Mouse (Mus musculus): ENCODE results near the gene Rgl2. TPM values are rescaled to one million over a fixed set of nuclear protein-coding genes. Genes with fewer than 3 reads are reported as not detected.
A peak's percentile ranks its signal among the peaks of the same experiment; 100 is the strongest.

Rgl2 gene
- polyA plus RNA-seq, 1 experiment from 2014 or later, result 58.5 TPM

DNA sequence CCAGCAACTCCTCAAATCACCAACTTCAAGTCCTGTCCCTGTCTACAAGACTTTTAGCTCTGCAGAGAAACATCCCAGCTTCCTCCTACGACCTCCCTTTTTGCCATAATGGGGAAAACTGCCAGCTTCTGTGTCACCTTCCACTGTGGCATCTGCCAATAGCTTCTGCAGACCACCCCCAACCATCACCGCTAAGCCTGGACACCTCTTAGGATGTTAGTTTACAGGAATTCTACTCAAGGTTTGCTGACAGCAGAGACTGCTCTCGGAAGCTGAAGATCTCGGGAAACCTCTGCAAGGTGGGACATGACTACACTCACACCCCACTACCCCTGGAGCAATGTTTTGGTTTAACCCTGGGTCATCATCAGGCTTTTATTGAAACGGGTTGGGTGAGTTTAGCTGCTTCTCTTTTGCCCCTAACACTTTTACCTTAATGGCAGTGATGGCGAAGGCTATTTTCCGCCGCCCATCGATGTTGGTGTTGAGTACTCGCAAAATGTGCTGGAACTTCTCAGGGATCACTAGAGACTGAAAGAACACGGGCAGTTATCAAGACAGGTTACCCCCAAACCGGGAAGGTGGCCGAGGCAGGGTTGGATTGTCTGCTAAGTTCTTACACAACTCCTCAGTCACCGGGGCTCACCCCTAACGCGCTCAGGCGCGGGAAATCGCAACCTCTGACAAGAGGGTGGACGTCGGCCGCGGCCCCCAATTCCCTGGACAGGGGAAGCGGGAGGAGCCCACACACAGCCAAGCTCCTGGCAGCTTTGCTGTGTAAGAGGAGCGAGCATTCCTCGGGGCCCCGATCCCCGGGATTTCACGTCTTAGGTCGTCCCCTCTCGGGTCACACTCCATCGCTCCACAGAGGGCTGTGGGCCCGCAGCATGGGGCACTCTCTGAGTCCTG is 25.6 kb downstream of the Rgl2 start:
- H3K9ac ChIP-seq, result peak overlapping the region; percentile 95
- no peaks in the 10 kb centered on the region for H3K9me3 ChIP-seq
- peak overlapping the region; percentile 82 for H3K4me3 ChIP-seq
- H3K27me3 ChIP-seq, result no peaks in the 10 kb centered on the region
- WGBS, result under 1% methylated on average over 33 of the region's 33 CpGs
- peaks cover 55% of the 10 kb centered on the region for H3K36me3 ChIP-seq
- H3K4me1 ChIP-seq, result peaks cover 63% of the 10 kb centered on the region
- peak overlapping the region; percentile 84 for H3K4me2 ChIP-seq
- ATAC-seq (ENCODE audit: insufficient number of reproducible peaks, low FRiP score, low TSS enrichment, low read depth), result peak; percentile 2; the same call in 1 of the 2 replicates
- peak overlapping the region; percentile 94 for H3K27ac ChIP-seq

DNA sequence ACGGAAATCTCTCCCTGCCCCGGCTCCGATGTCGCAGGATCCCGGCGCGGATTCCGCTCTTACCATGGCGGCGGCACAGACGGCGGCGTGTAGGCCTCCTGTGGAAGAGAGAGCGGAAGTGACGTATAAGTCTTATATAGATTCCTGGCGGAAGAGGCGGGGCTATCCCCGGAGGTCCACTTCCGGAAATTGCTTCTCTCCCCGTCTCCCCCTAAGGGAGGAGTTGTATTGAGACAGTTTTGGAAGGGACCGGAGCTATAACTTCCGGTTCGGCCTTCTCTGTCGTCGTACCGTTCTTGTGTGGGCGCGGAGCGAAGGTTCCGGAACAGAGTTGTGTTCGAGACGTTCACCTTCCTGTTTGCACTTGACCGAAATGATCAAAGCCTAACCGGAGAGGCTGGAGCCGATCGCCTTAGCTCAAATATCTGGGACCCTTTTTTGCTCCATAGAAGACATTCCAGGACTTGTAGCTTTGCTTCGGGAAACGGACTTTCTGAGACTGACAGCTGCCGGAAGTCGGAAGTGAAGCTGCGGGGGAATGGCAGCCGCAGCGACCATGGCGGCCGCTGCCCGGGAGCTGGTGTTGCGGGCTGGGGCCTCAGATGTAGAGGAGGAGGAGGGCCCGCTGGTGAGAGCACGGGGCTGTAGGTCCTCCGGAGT is 26.3 kb downstream of the Rgl2 start, which contains the start of the genes Vps52 and Rps18:
TSS of gene Vps52 (plus strand) at position 258 of the 660 bp plus-strand sequence.
TSS of gene Rps18 (minus strand) at position 447 of the 660 bp plus-strand sequence.
- H3K4me1 ChIP-seq, result peaks cover 55% of the 10 kb centered on the region
- under 1% methylated on average over 50 of the region's 50 CpGs for WGBS

DNA sequence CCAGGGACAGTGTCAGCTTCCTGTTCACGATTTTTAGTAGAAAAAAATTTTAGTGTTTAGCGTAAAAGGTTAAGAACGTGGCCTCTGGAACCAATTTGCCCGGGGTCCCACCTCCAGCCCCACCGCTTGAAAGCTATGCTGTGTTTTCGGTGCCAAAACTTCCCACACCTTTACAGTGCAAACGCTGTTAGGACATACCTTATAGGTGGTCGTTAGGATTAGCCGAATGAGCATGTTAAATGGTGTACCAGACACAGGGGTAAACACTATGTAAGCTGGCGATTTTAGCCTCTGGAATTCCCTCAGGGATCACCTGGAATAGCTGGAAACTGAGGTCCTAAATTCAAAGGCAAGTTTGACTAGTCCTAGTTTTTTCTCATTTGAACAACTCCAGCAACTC is 27.0 kb downstream of the Rgl2 start:
- Histone ChIP-seq H3K9me3 (no peaks in the 10 kb centered on the region), H3K4me3 (peak overlapping the region; percentile 82), H3K36me3 (peaks cover 66% of the 10 kb centered on the region), H3K4me2 (peak overlapping the region; percentile 72), H3K4me1 (peaks cover 49% of the 10 kb centered on the region), H3K27me3 (no peaks in the 10 kb centered on the region), H3K27ac (peak overlapping the region; percentile 92), H3K9ac (peak overlapping the region; percentile 80)
- ATAC-seq (ENCODE audit: insufficient number of reproducible peaks, low FRiP score, low TSS enrichment, low read depth), result no peak
- 5% methylated on average over 10 of the region's 10 CpGs for WGBS

More for the DNA sequence above, 26.3 kb downstream of the Rgl2 start, which contains the start of the genes Vps52 and Rps18:
- Histone ChIP-seq H3K27ac (peak within 1 kb of the TSS; percentile 94), H3K9me3 (no peaks in the 10 kb centered on the region), H3K36me3 (peaks cover 59% of the 10 kb centered on the region), H3K4me3 (peak within 1 kb of the TSS; percentile 82), H3K9ac (peak within 1 kb of the TSS; percentile 95), H3K4me2 (peak within 1 kb of the TSS; percentile 84), H3K27me3 (no peaks in the 10 kb centered on the region)
- ATAC-seq (ENCODE audit: insufficient number of reproducible peaks, low FRiP score, low TSS enrichment, low read depth), result peak; percentile 83

DNA sequence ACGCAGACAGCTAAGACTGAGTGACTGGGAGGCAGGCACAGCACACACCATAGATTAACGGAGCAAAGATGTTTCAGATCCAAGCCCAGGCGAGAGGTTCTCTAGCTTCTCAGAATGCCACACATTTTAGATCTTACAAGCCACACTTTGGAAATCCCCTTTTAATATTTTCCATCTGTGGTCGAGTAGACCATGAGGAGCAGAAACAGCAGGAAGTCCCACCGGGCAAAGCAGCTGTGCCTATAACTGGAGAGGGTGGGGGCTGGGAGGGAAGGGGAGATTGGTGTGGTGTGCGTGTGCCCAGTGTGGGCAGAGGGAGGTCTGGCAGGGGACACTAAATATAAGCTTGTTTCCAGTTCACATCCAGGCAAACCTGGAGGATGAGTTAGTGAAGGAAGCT is 28.1 kb downstream of the Rgl2 start:
- no peak overlapping the region for H3K9ac ChIP-seq
- whole genome bisulfite sequencing, result 45% methylated on average over 6 of the region's 6 CpGs
- no peaks in the 10 kb centered on the region for H3K9me3 ChIP-seq
- no peak for ATAC-seq (ENCODE audit: insufficient number of reproducible peaks, low FRiP score, low TSS enrichment, low read depth)
- no peak overlapping the region for H3K4me3 ChIP-seq
- H3K4me1 ChIP-seq, result peaks cover 37% of the 10 kb centered on the region
- no peak overlapping the region for H3K27ac ChIP-seq
- H3K4me2 ChIP-seq, result no peak overlapping the region
- H3K36me3 ChIP-seq, result peaks cover 66% of the 10 kb centered on the region
- H3K27me3 ChIP-seq, result no peaks in the 10 kb centered on the region

DNA sequence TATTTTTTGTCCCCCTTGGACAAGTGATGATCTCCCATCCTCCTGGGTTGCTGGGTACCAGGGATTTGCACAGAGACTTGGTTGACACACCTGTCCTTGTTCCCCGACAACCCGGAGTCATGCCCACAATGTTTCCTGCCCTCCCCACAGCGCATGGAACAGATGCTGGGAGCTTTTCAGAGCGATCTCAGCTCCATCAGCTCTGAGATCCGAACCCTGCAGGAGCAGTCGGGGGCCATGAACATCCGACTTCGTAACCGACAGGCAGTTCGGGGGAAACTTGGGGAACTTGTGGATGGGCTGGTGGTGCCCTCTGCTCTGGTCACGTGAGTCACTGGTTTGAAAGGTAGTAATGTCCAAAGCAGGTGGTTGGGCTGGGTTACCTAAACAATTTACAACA is 29.1 kb downstream of the Rgl2 start:
- Histone ChIP-seq H3K27ac (no peak overlapping the region), H3K9me3 (no peaks in the 10 kb centered on the region), H3K27me3 (no peaks in the 10 kb centered on the region), H3K4me2 (no peak overlapping the region), H3K4me1 (peaks cover 27% of the 10 kb centered on the region), H3K36me3 (peaks cover 66% of the 10 kb centered on the region), H3K4me3 (no peak overlapping the region), H3K9ac (no peak overlapping the region)
- no peak for ATAC-seq (ENCODE audit: insufficient number of reproducible peaks, low FRiP score, low TSS enrichment, low read depth)
- 92% methylated on average over 11 of the region's 11 CpGs for WGBS

DNA sequence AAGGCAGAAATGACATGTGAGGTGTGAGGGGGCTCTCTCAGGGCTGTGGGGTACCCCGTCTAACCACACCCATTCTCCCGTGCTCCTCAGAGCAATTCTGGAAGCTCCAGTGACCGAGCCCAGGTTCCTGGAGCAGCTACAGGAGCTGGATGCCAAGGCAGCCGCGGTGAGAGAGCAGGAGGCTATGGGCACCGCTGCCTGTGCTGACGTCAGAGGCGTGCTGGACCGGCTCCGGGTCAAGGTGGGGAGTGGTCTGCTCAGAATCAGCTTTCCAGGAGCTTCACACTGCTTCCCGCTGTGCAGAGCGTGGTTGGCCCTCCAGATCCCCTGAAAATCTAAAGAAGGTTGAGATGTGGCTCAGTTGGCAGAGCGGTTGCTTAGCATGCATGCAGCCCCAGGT is 29.8 kb downstream of the Rgl2 start:
- no peak overlapping the region for H3K27ac ChIP-seq
- no peak overlapping the region for H3K4me2 ChIP-seq
- peaks cover 66% of the 10 kb centered on the region for H3K36me3 ChIP-seq
- WGBS, result 96% methylated on average over 13 of the region's 13 CpGs
- peaks cover 21% of the 10 kb centered on the region for H3K4me1 ChIP-seq
- H3K4me3 ChIP-seq, result no peak overlapping the region
- no peaks in the 10 kb centered on the region for H3K9me3 ChIP-seq
- H3K9ac ChIP-seq, result no peak overlapping the region
- H3K27me3 ChIP-seq, result no peaks in the 10 kb centered on the region
- ATAC-seq (ENCODE audit: insufficient number of reproducible peaks, low FRiP score, low TSS enrichment, low read depth), result no peak

DNA sequence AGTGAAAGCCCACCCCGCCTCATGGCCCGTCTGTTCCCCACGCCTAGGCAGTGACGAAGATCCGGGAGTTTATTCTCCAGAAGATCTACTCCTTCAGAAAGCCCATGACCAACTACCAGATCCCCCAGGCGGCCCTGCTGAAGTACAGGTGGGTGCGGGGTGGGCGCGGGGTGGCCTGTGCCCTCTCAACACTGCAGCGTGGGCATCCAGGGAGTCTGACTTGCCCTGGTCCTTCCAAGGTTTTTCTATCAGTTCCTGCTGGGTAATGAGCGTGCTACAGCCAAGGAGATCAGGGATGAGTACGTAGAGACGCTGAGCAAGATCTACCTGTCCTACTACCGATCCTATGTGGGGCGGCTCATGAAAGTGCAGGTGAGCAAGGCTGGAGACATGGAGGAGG is 30.6 kb downstream of the Rgl2 start:
- Histone ChIP-seq H3K4me1 (peaks cover 14% of the 10 kb centered on the region), H3K9me3 (no peaks in the 10 kb centered on the region), H3K27ac (no peak overlapping the region), H3K4me2 (no peak overlapping the region), H3K27me3 (no peaks in the 10 kb centered on the region), H3K4me3 (no peak overlapping the region), H3K36me3 (peaks cover 68% of the 10 kb centered on the region), H3K9ac (no peak overlapping the region)
- ATAC-seq (ENCODE audit: insufficient number of reproducible peaks, low FRiP score, low TSS enrichment, low read depth), result no peak
- WGBS, result 93% methylated on average over 15 of the region's 15 CpGs

DNA sequence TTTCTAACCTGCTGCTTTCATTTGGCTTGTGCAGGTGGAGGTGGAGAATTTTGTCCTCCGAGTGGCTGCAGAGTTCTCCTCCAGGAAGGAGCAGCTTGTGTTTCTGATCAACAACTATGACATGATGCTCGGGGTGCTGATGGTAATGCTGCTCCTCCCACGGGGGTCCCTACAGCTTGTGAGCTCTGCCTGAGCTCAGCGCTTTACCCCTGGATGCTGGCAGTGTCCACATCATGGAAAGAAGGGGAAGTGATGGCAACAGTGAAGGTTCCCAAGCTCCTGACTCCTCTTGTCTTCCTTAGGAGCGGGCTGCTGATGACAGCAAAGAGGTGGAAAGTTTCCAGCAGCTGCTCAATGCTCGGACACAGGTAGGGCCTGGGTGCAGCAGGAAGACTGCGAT is 33.5 kb downstream of the Rgl2 start:
- no peak for ATAC-seq (ENCODE audit: insufficient number of reproducible peaks, low FRiP score, low TSS enrichment, low read depth)

DNA sequence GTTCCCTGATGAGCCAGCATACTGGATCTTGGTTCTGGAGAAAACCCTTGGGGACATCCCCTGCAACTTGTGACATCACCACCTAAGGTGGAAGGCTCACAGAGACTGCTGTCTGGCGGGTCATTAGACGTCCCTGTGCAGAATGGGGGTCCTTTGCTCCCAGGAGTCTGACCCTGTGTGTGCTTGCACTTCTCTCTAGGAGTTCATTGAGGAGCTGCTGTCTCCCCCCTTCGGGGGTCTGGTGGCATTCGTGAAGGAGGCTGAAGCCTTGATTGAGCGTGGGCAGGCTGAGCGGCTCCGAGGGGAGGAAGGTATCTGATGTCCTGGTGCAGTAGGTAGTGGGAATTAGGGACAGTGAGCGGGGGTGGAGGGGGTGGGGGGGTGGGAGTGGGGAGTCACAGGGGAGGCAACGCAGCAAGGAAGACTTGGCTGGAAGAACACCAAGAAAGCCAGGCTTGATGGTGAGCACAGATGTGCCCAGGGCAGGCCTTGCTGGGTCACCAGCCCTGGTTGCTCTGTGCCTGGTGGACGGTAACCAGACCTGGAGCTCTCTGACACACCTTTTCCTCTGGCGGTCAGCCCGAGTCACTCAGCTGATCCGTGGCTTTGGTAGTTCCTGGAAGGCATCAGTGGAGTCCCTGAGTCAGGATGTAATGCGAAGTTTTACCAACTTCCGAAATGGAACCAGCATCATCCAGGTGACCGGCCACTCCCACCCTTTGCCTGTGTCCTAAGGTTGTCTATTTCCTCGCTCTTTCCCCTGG is 35.9 kb downstream of the Rgl2 start:
- Histone ChIP-seq H3K36me3 (peaks cover 58% of the 10 kb centered on the region), H3K9me3 (no peaks in the 10 kb centered on the region), H3K4me1 (no peaks in the 10 kb centered on the region), H3K27ac (no peak overlapping the region), H3K4me3 (no peak overlapping the region), H3K27me3 (no peaks in the 10 kb centered on the region), H3K4me2 (no peak overlapping the region), H3K9ac (no peak overlapping the region)
- no peak for ATAC-seq (ENCODE audit: insufficient number of reproducible peaks, low FRiP score, low TSS enrichment, low read depth)
- 91% methylated on average over 17 of the region's 17 CpGs for WGBS

More for the DNA sequence above, 33.5 kb downstream of the Rgl2 start:
- Histone ChIP-seq H3K9ac (no peak overlapping the region), H3K4me2 (no peak overlapping the region), H3K4me3 (no peak overlapping the region), H3K36me3 (peaks cover 82% of the 10 kb centered on the region), H3K27me3 (no peaks in the 10 kb centered on the region), H3K4me1 (0 out of 2 replicates have a peak, but pooled peaks cover 2% of the 10 kb centered on the region), H3K9me3 (no peaks in the 10 kb centered on the region), H3K27ac (no peak overlapping the region)
- WGBS, result 94% methylated on average over 7 of the region's 7 CpGs

DNA sequence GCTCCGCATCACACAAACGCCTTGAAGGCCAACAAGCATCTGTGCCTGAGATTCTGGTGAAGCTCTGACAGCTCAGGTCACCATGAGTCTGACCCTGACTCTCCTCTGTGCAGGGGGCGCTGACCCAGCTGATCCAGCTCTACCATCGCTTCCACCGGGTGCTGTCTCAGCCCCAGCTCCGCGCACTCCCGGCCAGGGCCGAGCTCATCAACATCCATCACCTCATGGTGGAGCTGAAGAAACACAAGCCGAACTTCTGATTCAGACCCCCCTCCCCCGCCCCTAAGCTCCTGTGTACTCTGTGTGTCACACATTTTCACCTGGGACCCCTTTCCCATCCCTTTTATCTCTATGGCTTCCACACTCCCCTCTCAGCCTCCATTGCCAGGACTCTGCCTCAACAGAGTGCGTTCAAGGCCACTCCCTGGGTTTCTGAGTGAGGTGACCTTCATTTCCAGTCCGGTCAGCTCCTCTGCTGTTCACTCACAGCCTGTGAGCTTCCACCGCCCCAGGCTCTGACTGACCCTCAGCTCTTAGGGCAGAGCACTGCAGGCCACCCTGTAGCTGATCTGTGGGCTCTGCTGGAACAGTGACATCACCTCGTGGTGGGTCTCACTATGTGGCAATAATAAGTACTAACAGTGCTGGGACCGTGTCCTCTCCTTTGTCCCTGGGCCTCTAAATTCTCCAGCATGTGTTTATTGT is 36.7 kb downstream of the Rgl2 start:
- H3K4me2 ChIP-seq, result no peak overlapping the region
- ATAC-seq (ENCODE audit: insufficient number of reproducible peaks, low FRiP score, low TSS enrichment, low read depth), result no peak
- peaks cover 52% of the 10 kb centered on the region for H3K36me3 ChIP-seq
- H3K9ac ChIP-seq, result no peak overlapping the region
- no peaks in the 10 kb centered on the region for H3K4me1 ChIP-seq
- no peak overlapping the region for H3K4me3 ChIP-seq
- no peak overlapping the region for H3K27ac ChIP-seq
- H3K9me3 ChIP-seq, result no peaks in the 10 kb centered on the region
- WGBS, result 84% methylated on average over 16 of the region's 16 CpGs
- no peaks in the 10 kb centered on the region for H3K27me3 ChIP-seq

DNA sequence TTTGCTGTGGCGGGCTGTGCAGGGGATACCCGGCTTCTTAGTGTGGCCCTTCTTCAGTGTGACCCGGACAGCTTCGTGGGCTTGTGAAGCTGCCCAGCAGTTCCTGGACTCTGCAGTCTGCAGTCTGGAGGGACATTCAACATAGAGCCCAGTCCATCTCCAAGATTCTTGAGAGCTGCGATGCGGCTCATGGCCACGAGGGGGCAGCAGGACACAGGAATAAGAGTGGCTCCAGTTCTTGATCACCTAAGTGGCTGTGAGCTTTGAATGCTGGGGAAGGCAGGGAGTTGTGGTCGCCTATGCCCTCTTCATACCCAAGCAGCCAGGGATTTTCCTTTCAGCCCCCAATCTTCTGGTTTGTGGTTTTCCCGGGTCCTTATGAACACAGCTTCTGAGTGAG is 39.1 kb downstream of the Rgl2 start:
- H3K4me1 ChIP-seq, result no peaks in the 10 kb centered on the region
- 2% methylated on average over 9 of the region's 9 CpGs for WGBS
- peaks cover 27% of the 10 kb centered on the region for H3K36me3 ChIP-seq
- H3K4me2 ChIP-seq, result no peak overlapping the region
- H3K27me3 ChIP-seq, result peaks cover 5% of the 10 kb centered on the region; the same call in 1 of the 2 replicates
- H3K4me3 ChIP-seq, result no peak overlapping the region
- no peak overlapping the region for H3K9ac ChIP-seq
- peak; percentile 32; the same call in 1 of the 2 replicates for ATAC-seq (ENCODE audit: insufficient number of reproducible peaks, low FRiP score, low TSS enrichment, low read depth)
- H3K9me3 ChIP-seq, result no peaks in the 10 kb centered on the region
- H3K27ac ChIP-seq, result no peak overlapping the region

All from limb, embryonic 15.5 days (tissue).